Mouse (Mus musculus): Measurements from ENCODE around the gene Iqcd. TPM values are rescaled to one million over a fixed set of nuclear protein-coding genes. Genes with fewer than 3 reads are reported as not detected.

The Iqcd gene
- 2.1 and 2.5 TPM in 2 replicates for polyA plus RNA-seq (2012; rRNA removed)

DNA sequence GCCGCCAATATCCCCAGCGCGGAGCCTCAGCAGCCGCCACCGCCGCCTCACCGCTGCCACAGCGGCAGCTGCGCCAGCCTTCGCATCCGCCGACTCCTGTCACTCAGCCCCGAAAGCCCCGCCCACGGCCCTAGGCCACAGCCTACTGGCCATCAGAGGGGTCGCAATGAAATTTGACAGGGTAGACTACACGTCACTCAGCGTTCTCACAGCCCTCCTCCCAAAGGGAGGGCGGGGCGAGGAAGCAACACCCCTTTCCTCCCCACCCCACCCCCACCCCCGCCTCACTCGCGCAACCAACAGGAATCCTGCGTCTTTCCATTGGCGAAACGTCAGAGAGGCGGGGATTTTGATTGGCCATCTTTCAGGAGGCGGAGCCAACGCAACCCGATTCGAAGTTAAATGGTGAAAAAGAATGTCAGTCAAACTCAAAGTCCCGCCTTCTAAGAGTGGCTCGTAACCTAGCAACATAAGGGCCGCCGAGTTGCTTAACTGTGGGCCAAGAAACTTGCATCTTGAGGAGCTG, at the start of gene Iqcd, which contains the start of gene Tpcn1:
Iqcd (plus strand) TSS at position 448 of the 526 bp plus-strand sequence.
Tpcn1 (minus strand) TSS at position 105 of the 526 bp plus-strand sequence.
- Histone ChIP-seq H3K4me1 (ENCODE audit: control insufficient read depth, insufficient read depth, low read length) (peaks cover 23% of the 10 kb centered on the region), H3K27me3 (replicated peaks; ENCODE audit: control insufficient read depth, insufficient read depth, low read length) (no peaks in the 10 kb centered on the region), H3K27ac (ENCODE audit: insufficient read depth, low read depth, low read length) (peak within 1 kb of the TSS; percentile 87), H3K36me3 (ENCODE audit: control insufficient read depth, insufficient read depth, low read length) (peaks cover 2% of the 10 kb centered on the region; the same call in 1 of the 2 replicates), H3K4me3 (ENCODE audit: insufficient read depth, low read depth, low read length) (peak within 1 kb of the TSS; percentile 67)
- DNase-seq, result peak; percentile 100
- under 1% methylated on average over 35 of the region's 35 CpGs for WGBS
- peak; percentile 95 for TF ChIP-seq POLR2A (IDR thresholded peaks at IDR 0.05; ENCODE audit: low read depth, low read length)
- TF ChIP-seq CTCF (conservative IDR thresholded peaks at IDR 0.05; ENCODE audit: insufficient read depth, insufficient read length, low read depth, low read length), result no peak

DNA sequence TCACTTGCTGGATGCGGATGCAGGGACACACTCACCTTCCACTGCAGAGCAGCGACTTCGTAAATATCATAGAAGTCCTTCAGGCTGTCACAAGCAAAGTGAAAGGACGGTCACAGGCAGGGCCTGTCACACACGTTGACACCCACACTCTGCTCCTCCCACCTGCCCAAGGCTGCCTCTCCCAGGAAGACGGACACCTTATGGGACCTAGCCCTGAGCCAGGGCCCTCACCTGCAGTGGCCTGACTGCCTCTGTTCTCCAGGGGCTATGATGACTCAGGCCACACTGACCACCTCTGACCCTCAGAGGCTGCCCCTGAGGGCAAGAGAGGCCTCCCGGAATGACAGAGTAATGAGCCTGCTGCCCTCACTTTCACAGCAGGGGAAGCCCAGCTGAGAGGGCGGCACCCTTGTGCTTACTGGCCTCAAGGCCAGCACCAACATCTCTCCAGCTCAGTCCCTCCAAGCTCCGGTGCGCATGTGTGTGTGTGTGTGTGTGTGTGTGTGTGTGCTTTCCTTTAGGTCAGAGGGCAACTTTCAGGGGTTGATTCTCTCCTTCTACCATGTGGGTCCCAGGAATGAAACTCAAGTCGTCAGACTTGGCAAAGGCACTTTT, 40.5 kb upstream of the Iqcd start:
- no peaks in the 10 kb centered on the region; the same call in 1 of the 2 replicates for H3K4me1 ChIP-seq (ENCODE audit: control insufficient read depth, insufficient read depth, low read length)
- DNase-seq, result no peak
- H3K27me3 ChIP-seq (replicated peaks; ENCODE audit: control insufficient read depth, insufficient read depth, low read length), result no peaks in the 10 kb centered on the region
- 62% methylated on average over 11 of the region's 11 CpGs for WGBS
- H3K36me3 ChIP-seq (ENCODE audit: control insufficient read depth, insufficient read depth, low read length), result peaks cover 2% of the 10 kb centered on the region
- H3K4me3 ChIP-seq (ENCODE audit: insufficient read depth, low read depth, low read length), result no peak overlapping the region
- TF ChIP-seq POLR2A (IDR thresholded peaks at IDR 0.05; ENCODE audit: low read depth, low read length), result no peak
- no peak for TF ChIP-seq CTCF (conservative IDR thresholded peaks at IDR 0.05; ENCODE audit: insufficient read depth, insufficient read length, low read depth, low read length)
- H3K27ac ChIP-seq (ENCODE audit: insufficient read depth, low read depth, low read length), result no peak overlapping the region

DNA sequence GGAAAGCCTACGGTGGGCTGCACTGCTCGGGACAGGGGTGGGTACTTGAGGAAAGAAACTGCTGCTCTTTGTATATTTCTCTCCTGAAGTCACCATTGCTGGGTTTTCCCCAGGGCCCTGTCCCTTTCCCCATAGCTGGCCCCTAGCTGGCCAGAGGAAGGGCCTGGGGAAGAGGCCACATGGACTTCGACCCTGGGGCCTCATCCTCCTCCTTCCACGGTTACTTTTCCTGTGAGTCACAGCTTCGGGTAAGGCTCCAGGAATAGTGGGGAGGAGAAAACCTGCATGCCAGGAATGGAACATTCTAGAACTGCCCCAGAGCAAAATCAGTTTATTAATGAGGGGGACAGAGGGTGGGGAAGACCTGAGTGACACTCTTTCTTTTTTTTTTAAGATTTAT, 38.7 kb upstream of the Iqcd start:
- H3K27me3 ChIP-seq (replicated peaks; ENCODE audit: control insufficient read depth, insufficient read depth, low read length), result no peaks in the 10 kb centered on the region
- H3K4me3 ChIP-seq (ENCODE audit: insufficient read depth, low read depth, low read length), result no peak overlapping the region
- TF ChIP-seq CTCF (conservative IDR thresholded peaks at IDR 0.05; ENCODE audit: insufficient read depth, insufficient read length, low read depth, low read length) (no peak), POLR2A (IDR thresholded peaks at IDR 0.05; ENCODE audit: low read depth, low read length) (no peak)
- H3K27ac ChIP-seq (ENCODE audit: insufficient read depth, low read depth, low read length), result no peak overlapping the region
- no peaks in the 10 kb centered on the region; the same call in 1 of the 2 replicates for H3K4me1 ChIP-seq (ENCODE audit: control insufficient read depth, insufficient read depth, low read length)
- 48% methylated on average over 5 of the region's 5 CpGs for WGBS
- DNase-seq, result peak; percentile 79
- peaks cover 2% of the 10 kb centered on the region for H3K36me3 ChIP-seq (ENCODE audit: control insufficient read depth, insufficient read depth, low read length)

DNA sequence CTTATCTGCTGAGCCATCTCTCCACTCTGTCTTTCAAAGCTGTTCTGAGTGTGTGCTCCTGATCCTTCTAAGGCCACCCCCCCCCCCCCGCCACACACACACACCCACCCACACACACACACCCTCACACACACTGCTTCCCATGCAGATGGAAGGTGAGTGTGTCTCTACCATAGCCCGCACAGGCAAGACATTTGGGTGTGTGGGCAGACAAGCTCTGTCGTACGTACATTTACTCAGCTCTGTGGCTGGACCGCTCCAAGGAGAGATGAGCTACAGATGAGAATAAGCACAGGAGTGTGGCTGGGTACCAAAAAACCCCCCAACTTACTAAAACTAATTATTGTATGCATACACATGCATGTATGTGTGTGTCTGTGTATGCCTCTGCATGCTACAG, 38.1 kb upstream of the Iqcd start:
- Histone ChIP-seq H3K4me3 (ENCODE audit: insufficient read depth, low read depth, low read length) (no peak overlapping the region), H3K27ac (ENCODE audit: insufficient read depth, low read depth, low read length) (no peak overlapping the region), H3K36me3 (ENCODE audit: control insufficient read depth, insufficient read depth, low read length) (peaks cover 2% of the 10 kb centered on the region), H3K27me3 (replicated peaks; ENCODE audit: control insufficient read depth, insufficient read depth, low read length) (no peaks in the 10 kb centered on the region), H3K4me1 (ENCODE audit: control insufficient read depth, insufficient read depth, low read length) (no peaks in the 10 kb centered on the region; the same call in 1 of the 2 replicates)
- WGBS, result 98% methylated on average over 5 of the region's 5 CpGs
- DNase-seq, result no peak
- TF ChIP-seq POLR2A (IDR thresholded peaks at IDR 0.05; ENCODE audit: low read depth, low read length) (no peak), CTCF (conservative IDR thresholded peaks at IDR 0.05; ENCODE audit: insufficient read depth, insufficient read length, low read depth, low read length) (no peak)

DNA sequence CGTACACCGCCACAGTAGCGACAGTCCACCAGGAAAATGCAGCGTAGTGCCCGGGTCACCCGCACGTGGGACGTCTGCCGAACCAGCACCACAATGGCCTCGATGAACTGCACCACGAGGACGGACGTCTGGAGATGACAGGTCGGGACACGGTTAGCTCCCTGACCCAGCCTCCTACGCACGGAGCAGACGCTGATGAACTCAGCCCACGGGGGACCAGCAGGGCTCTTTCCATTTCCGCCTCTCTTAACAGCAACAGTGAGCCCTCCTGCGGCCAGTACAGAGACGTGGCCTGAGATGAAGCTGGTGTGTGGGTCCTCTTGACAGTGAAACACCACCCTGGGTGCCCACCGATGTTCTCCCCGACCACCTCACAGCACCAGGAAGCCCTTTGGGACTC, 32.9 kb upstream of the Iqcd start:
- Histone ChIP-seq H3K4me3 (ENCODE audit: insufficient read depth, low read depth, low read length) (no peak overlapping the region), H3K36me3 (ENCODE audit: control insufficient read depth, insufficient read depth, low read length) (no peaks in the 10 kb centered on the region; the same call in 1 of the 2 replicates), H3K27me3 (replicated peaks; ENCODE audit: control insufficient read depth, insufficient read depth, low read length) (no peaks in the 10 kb centered on the region), H3K4me1 (ENCODE audit: control insufficient read depth, insufficient read depth, low read length) (no peaks in the 10 kb centered on the region; the same call in 1 of the 2 replicates), H3K27ac (ENCODE audit: insufficient read depth, low read depth, low read length) (no peak overlapping the region)
- WGBS, result 73% methylated on average over 24 of the region's 24 CpGs
- no peak for DNase-seq
- no peak for TF ChIP-seq CTCF (conservative IDR thresholded peaks at IDR 0.05; ENCODE audit: insufficient read depth, insufficient read length, low read depth, low read length)
- TF ChIP-seq POLR2A (IDR thresholded peaks at IDR 0.05; ENCODE audit: low read depth, low read length), result no peak

DNA sequence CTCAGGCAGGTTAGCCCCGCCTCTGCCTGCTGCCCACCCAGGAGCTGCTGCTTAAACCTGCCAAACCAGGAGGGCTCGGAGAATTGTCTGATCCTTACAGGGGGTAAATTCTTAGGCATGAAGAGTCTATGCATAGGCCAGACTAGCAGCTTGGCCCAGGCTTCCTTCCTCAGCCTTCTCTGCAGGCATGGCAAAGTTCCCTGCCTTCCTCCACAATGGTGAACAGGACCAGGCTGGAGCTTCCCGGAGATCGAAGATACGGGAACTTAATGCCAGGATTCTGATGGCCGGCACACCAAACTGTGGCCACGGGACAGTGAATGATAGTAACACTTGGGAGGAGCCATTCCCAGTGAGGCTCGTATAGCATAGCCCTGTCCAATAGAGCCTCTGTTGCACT, 30.8 kb upstream of the Iqcd start:
- Histone ChIP-seq H3K27ac (ENCODE audit: insufficient read depth, low read depth, low read length) (no peak overlapping the region), H3K4me1 (ENCODE audit: control insufficient read depth, insufficient read depth, low read length) (peaks cover 12% of the 10 kb centered on the region), H3K4me3 (ENCODE audit: insufficient read depth, low read depth, low read length) (no peak overlapping the region), H3K36me3 (ENCODE audit: control insufficient read depth, insufficient read depth, low read length) (no peaks in the 10 kb centered on the region; the same call in 1 of the 2 replicates), H3K27me3 (replicated peaks; ENCODE audit: control insufficient read depth, insufficient read depth, low read length) (no peaks in the 10 kb centered on the region)
- TF ChIP-seq POLR2A (IDR thresholded peaks at IDR 0.05; ENCODE audit: low read depth, low read length), result no peak
- no peak for TF ChIP-seq CTCF (conservative IDR thresholded peaks at IDR 0.05; ENCODE audit: insufficient read depth, insufficient read length, low read depth, low read length)
- WGBS, result 62% methylated on average over 8 of the region's 8 CpGs
- no peak for DNase-seq

DNA sequence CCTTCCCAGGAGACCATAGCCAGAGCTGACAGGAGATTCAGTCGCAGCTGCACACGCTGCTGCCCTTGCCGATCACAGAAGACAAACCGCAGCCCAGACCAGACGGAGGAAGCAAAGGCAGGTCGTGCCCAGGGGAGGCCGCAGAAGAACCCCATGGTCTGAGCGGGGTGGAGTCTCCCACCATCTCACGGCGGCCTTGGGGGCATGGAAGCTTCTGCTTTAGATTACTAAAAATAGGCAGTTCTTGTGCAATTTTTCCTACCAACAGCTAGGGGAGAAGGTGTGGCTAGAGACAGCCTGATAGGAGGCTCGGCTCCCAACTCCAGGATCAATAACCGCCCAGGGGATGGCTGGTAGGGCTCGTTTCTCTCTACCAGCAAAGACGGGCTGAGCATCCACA, 30.1 kb upstream of the Iqcd start:
- no peak overlapping the region for H3K27ac ChIP-seq (ENCODE audit: insufficient read depth, low read depth, low read length)
- peaks cover 16% of the 10 kb centered on the region for H3K4me1 ChIP-seq (ENCODE audit: control insufficient read depth, insufficient read depth, low read length)
- no peaks in the 10 kb centered on the region; the same call in 1 of the 2 replicates for H3K36me3 ChIP-seq (ENCODE audit: control insufficient read depth, insufficient read depth, low read length)
- H3K27me3 ChIP-seq (replicated peaks; ENCODE audit: control insufficient read depth, insufficient read depth, low read length), result no peaks in the 10 kb centered on the region
- no peak for DNase-seq
- no peak overlapping the region for H3K4me3 ChIP-seq (ENCODE audit: insufficient read depth, low read depth, low read length)
- 73% methylated on average over 14 of the region's 14 CpGs for WGBS
- TF ChIP-seq POLR2A (IDR thresholded peaks at IDR 0.05; ENCODE audit: low read depth, low read length), result no peak
- no peak for TF ChIP-seq CTCF (conservative IDR thresholded peaks at IDR 0.05; ENCODE audit: insufficient read depth, insufficient read length, low read depth, low read length)
